Mouse (Mus musculus): ENCODE data around the gene Car9.
A peak's percentile ranks its signal among the peaks of the same experiment; 100 is the strongest.
"Not testable (repeated sequence)": the region's sequence is repeated elsewhere in the genome, so short reads cannot be mapped to it uniquely, and the experiment has no call there.

Gene Car9

GRCm38 (mm10) chr4:43506536-43507185, at the start of gene Car9:
Gene Car9 (plus strand): TSS chr4:43506966.
- DNase-seq: peak; percentile 89 to 94

- DNase-seq: no peak
Measured at GRCm38 (mm10) chr4:43457124-43457523, 49.6 kb upstream of the Car9 start.

- DNase-seq: no peak
Measured at GRCm38 (mm10) chr4:43463102-43463501, 43.7 kb upstream of the Car9 start.

GRCm38 (mm10) chr4:43465935-43466334, 40.8 kb upstream of the Car9 start:
- no peak for DNase-seq

- DNase-seq: no peak
Measured at GRCm38 (mm10) chr4:43466872-43467271, 39.9 kb upstream of the Car9 start.

- DNase-seq: no peak
Measured at GRCm38 (mm10) chr4:43470301-43470700, 36.5 kb upstream of the Car9 start.

- DNase-seq: no peak
Measured at GRCm38 (mm10) chr4:43473636-43474035, 33.1 kb upstream of the Car9 start.

GRCm38 (mm10) chr4:43476604-43477003, 30.2 kb upstream of the Car9 start:
- DNase-seq: no peak

- DNase-seq: peak; percentile 89 to 90
Measured at GRCm38 (mm10) chr4:43477857-43478533, 28.8 kb upstream of the Car9 start.

GRCm38 (mm10) chr4:43478534-43478858, 28.3 kb upstream of the Car9 start:
- no peak for DNase-seq

GRCm38 (mm10) chr4:43478906-43479832, 27.6 kb upstream of the Car9 start:
- peak; percentile 62 to 87 for DNase-seq

- DNase-seq: no peak
Measured at GRCm38 (mm10) chr4:43480985-43481384, 25.8 kb upstream of the Car9 start.

GRCm38 (mm10) chr4:43481894-43482456, 24.8 kb upstream of the Car9 start:
- no peak for DNase-seq

- peak; percentile 62 to 74 for DNase-seq
Measured at GRCm38 (mm10) chr4:43482591-43482990, 24.2 kb upstream of the Car9 start.

- no peak for DNase-seq
Measured at GRCm38 (mm10) chr4:43483535-43484091, 23.2 kb upstream of the Car9 start, which contains the start of gene Sit1. Gene Sit1 (minus strand): TSS chr4:43483734.

- DNase-seq: not testable (repeated sequence)
Measured at GRCm38 (mm10) chr4:43485666-43486065, 21.1 kb upstream of the Car9 start.

GRCm38 (mm10) chr4:43489611-43490010, 17.2 kb upstream of the Car9 start:
- DNase-seq: no peak

- no peak for DNase-seq
Measured at GRCm38 (mm10) chr4:43490801-43491200, 16.0 kb upstream of the Car9 start.

GRCm38 (mm10) chr4:43492101-43492820, 14.5 kb upstream of the Car9 start:
- no peak for DNase-seq

- peak; percentile 89 to 96 for DNase-seq
Measured at GRCm38 (mm10) chr4:43492821-43493185, 14.0 kb upstream of the Car9 start, which contains the start of gene Ccdc107. Gene Ccdc107 (plus strand): TSS chr4:43492900.

GRCm38 (mm10) chr4:43493186-43493845, 13.4 kb upstream of the Car9 start:
- DNase-seq: peak; percentile 98 to 99

Data from cerebellum, postnatal 14 days (tissue).